Mouse (Mus musculus) heart, adult 11 months (tissue): ENCODE results near the gene Lrp1.
A peak's percentile ranks its signal among the peaks of the same experiment; 100 is the strongest.
"Not testable (repeated sequence)": the region's sequence is repeated elsewhere in the genome, so short reads cannot be mapped to it uniquely, and the experiment has no call there.

Experiments
- DNase-seq: peaks from one replicate; pipeline ENCODE4 v3.0.0; 2022

The Lrp1 gene

DNA sequence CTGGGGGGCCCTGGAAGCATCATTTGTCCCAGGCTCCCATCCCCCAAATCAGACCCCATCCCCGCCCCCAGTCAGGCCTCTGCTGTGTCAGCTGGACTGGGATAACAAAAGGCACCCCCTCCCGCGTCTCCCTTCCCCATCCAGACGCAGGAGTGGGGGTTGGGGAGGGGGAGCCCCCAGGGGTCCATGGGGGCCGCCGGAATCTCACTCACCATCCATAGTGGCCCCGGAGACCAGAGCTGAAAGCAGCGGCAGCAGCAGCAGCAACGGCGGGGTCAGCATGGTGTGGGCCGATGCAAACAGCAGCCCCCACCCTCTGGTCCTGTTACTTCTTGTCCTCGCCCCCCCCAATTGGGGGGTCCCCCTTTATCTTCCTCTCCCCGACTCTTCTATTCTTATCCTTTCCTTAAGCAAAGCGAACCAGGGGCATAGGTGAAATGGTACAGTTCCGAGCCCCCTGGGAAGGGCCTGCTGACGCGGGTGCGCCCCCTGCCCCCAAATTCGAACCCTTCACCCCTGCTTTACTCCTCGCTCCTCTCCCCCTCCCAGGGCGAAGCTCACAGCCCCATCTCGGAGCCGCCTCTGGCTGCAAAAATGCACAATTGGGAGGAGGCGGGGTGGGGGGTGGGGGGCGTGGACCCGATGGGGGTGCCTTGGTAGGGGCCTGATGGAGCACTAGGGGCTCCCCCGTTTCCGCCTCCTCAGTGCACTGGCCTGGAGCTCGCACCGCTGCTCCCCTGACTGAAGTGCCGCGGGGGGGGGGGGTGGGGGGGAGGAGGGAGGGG, at the start of gene Lrp1:
Lrp1 (minus strand) TSS at position 743 of the 785 bp plus-strand sequence.
- DNase-seq: peak; percentile 98

DNA sequence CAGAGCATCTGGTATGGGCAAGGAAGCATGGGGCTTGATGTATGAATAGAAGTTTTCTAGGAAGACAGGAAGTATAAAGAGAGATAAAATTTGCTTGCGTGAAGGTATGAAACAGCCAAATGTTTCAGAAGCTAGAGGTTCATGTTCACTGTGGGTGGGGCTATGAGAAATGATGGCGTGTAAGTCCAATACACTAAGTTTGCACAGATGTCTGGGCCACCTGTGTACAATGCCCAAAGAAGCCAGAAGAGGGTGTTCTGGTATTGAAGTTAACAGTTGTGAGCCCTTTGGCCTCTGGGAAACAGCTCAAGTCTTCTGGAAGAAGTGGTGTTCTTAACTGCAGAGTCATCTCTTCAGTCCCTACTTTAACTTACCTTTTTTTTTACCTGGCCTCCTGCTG, 49.2 kb upstream of the Lrp1 start:
- DNase-seq: peak; percentile 78

DNA sequence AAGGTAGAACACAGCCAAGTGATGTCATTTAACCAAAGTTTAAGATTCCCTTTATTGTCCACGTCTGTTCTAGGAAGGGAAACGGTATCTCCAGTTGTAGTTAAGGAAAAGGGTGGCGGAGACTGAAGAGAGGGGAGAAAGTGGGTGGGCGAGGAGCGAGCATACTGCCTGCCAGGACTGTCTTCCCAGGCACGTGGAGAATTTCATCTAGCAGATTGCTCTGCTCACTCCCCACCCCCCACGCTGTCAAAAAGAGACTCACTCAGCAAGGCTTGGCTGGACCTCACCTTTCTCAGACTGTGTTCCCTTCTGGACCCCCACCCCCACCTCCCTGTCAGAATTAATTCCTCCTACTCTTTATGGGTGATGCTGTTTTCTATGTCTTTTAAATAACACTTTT, 48.2 kb upstream of the Lrp1 start:
- DNase-seq: peak; percentile 94

DNA sequence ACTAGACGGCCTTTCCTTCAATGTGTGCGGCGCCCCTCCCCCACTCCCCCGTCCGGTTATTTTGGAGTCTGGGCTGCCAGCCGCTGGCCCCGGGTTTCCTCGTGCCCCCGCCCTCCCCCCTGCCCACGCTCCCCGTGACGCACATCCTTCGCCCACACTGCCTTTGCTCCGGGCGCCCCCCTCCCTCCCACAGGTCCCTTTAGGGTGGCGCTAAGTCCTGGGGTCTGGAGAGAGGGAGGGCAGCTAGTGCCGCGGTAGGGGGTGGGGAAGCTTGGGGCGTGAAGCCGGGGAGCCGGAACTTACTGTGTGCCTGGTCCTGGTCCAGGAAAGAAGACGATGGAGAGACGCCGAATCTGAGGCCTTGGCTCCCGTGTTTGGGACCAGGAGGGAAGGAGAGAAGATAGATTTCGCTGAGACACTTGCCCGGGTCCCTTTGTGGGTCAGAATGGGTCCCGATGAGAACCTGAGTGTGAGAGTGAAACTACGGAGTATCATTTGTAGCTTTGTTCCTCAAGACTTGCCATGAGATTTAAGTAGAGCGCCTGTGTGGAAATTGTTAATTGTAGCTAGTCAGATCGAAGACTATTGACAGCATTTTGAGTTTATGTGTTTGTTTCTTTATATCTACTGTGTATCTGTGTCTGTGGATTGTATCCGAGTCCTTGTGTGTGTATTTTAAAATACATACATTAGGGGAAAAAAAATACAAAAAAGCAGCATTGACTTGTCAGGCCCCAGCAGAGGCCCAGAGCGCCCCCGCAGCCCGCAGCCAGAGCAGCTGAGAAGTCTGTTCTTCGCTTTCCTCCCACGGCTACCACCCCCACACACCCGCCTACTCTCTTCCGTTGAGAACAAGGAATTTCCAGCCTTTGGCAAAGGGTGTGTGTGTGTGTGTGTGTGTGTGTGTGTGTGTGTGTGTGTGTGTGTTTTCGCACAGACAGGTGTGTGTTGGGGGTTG, 47.4 kb upstream of the Lrp1 start, which contains the start of gene Nab2:
Nab2 (minus strand) TSS at position 476 of the 958 bp plus-strand sequence.
- peak; percentile 99 for DNase-seq

DNA sequence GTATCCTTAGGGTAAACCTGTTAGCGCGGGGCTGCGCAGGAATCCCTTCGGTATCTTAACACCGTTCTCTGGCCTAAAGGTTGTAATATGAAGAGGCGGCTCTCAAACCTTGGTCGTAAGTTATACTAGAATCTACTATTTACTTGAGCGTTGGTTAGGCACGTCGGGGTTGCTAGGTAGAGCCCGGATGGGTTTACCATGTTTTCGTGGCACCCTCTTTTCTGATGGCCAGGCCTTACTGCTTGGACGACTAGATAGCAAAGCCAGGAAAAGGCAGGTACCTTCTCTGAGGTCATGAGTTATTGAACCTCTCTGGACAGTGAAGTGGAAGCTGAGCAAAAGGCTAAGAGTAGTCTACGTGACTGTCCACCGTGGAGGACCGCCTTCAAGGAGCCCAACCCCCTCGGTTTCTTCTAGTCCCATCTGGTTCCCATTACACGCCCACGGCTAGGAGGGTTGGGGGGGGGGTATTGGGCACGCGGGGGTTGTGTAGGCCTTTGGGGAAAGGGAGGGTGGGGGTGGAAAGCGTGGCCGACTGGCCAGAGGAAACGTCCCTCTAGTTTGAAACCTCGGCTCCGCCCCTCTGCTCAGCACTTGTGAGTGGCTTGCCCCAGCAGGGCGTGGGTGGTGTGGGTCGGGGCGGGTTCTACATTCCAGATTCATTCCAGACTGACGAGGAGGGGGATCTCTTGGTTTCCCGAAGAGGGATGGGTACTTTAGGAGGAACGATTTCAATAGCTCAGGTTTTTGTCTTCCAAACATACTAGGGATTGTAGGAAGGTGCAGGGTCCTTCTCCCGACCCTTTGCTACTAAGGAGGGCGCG, 46.5 kb upstream of the Lrp1 start:
- DNase-seq: peak; percentile 100

DNA sequence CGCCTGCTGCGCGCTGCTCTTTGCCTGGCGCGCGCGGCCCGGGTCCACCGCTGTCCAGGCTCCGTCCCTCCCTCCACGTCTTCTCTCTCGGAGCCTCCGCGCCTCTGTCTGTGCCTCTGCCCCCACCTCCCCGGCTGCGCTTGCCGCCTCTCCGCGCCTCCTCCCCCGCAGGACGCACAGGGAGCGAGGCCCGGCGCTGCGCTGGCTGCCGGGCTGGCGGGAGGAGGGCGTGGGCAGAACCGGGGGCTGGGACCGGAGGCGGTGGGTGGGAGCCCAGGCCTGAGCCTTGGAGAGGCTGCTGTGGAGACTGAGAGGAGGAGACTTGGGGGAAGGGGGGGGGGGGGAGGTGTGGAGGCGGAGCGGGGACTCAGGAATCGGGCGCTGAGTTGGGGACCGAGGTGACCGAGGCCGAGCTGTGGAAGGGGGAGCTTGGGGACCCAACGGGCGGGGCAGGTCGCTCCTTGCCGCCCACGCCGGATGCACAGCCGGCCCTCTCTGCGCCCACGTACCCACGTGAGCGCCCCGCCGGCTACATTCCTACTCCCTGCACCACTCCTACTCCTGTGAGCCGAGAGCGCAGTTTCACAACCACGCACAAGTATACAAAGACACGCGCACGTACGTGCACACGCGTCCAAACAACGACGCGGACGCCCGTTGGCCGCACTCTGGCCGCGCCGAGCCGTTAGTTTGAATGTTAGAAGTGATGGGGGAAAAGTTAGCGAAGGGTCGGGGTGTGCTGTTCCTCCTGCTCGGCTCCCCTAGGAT, 45.7 kb upstream of the Lrp1 start, which contains the start of gene Nemp1:
Nemp1 (plus strand) TSS at position 401 of the 768 bp plus-strand sequence.
- peak; percentile 100 for DNase-seq

DNA sequence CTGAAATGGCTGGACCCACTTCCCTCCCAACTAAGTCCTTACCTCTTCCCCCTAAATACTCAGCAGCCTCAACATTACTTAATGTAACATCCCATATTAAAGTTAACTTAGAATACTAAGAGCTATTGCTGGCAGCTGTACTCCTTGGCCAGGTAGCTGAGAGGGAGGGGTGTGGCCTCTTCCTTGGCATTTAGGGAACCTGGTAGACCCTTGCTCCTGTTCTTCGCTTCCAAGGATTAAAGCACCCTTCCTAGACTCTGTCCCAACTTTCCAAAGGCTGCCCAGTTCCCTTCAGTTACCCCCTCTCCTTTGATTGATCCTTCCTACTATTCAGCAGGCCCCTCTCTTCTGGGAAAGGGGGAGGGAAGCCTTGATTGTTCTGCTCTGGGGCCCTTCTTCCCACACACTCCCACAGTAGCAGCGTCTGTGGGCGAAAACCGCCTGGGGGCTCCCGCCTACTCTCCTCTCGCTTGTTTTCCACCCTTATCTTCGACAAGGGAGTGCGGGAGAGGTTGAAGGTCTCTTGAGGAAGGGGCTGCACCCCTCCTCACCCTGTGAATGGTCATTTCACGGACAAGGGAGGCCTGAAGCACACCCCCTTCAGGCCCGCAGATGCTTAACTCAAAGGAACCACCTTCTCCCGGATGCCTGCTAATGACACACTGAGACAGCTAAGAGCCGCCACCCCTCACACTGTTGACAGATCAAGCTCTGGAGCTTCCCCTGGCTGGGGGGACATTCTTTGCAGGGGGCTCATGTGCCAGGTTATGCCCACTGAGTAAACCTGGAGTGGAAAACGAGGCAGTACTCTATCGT, 44.6 kb upstream of the Lrp1 start:
- peak; percentile 96 for DNase-seq

DNA sequence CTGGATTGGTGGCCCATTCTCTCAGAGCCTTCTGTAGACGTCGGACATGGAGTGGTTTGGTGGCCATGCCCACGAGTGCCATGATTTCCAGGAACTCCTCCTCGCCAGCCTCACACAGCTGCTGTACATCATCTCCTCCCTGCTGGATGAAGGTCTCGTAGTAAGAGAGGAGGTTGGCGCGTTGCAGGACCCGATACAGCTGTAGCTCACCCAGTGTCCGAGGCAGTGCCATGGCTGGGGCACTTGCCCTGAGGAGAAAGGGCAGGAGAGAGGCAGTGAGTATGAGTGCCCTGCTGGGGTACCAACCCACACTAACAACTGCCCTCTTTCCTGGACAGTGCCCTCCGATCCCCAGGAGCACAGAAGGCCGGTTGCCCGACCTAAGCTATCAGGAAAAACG, 43.9 kb upstream of the Lrp1 start:
- DNase-seq: peak; percentile 94

DNA sequence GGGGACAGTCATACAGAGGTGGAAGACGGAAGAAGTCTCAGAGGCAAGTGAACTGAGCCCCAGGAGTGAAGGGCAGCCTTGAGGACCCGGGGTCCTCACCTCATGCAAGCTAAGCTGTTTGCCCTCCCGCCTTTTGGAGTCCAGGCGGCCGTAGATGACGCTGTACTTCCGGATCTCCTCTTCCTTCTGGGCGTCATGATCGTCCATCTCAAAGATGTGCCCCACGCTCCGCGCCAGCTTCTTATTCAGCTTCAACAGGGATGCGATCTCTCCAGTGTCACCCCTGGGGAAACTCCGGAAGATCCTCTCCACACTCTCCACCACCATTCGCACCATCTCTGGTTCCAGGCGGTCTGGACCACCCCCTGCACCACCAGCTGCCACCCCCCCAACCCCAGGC, 43.2 kb upstream of the Lrp1 start:
- DNase-seq: peak; percentile 94

DNA sequence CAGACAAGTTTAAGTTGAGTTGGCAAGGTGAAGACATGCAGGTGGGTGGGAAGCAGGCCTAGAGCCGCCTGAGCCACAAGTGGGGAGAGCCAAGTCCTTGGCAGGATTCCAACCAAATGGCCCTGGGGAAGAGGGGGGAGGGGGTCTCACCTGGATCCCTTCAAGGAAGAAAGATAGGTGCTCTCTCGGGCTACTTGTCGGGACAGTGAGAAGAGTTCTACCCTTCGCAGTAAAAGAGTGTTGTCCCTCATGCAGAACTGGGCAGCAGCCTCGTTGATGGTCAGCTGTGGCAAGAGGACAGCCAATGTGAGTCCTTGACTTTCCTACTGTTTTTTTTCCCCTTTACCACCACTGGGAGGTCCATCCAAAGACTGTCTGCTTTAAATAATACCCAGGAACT, 42.6 kb upstream of the Lrp1 start:
- DNase-seq: no peak

DNA sequence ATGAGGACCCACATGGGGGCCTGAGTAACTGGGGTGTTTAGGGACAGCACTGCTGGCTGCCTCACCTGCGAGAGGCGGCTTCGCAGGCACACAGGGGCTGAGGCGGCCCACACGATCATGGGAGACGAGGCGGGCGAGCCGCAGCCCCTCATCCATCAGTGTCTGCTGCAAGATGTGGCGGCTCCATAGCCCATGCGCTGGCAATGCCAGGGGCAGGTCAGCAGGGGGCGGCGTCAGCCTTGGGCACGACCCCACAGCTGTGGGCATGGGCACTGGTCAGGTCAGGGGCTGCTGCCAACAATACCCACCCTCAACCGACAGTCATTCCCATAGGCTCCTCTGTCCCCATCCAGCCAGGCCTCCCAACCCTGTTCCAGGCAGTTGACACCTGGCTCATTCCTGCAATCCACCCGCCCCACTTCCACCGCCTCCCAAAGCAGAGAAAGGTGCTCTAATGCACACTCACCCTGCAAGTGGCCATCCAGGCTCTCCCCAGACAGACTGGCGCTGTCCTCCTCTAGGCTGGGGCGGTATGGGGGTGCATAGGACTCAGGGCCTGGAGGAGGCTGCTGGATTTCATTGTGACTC, 41.8 kb upstream of the Lrp1 start:
- peak; percentile 97 for DNase-seq

DNA sequence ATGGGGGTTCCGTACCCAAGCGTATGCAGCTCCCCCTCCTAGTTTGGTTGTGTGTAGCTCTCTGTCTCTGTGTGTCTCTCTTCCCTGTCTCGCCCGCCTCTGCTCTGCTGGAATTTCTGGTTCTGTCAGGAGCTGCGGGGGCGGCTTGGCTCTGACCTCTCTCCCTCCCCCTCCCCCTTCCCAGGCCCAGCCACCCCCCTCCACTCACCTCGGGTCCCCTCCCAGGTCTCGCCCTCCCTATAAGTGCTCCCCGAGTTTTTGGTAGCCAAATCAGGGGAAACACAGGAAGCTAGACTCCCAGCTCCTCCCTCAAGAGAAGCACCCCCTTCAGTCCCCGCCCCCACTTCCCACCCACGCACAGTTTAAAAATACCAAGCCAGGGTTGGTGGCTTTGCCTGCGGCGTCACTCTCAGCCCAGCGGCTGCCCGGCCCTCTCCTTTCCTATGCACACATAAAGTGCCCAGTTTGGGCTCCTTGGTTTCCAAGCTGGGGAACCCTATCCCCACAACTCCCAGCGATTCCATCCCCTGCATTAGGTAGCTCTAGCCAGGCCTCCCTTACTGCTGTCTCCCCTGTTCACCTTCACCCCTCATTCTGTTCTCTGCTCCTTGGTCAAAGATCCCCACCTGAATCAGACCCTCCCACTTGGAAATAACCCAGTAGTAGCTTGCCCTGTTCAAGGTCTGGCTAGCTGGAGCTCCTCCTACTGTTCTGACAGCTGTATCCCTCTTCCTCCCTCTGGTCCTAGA, 41.1 kb upstream of the Lrp1 start:
- DNase-seq: peak; percentile 99

DNA sequence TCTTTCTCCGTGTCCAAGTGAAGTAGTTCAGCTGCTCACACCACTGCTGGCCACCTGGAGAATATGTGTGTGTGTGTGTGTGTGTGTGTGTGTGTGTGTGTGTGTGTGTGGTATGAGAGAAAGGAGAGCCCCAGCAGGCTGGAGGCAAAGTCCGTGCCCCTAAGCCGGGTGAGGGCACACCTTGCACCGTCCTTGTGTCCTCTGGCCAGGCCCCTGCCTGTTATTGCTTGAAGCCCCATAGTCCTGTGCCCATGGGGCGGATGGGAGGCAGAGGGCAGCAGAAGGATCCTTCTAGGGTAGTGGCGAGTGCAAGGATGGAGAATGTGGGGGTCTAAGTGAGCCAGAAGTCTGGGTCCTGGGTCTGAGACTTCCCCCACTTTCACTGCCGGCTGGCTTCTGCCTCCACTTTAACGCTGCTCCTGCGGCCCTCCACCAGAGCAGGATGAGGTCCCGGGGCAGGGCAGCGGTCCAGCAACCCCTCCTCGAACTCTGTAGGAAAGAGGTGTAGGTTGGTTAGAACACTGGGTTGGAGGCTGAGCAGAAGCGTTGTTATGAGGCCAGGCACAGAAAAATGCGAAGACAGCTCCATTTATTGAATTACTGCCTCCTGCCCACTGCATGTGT, 40.5 kb upstream of the Lrp1 start:
- peak; percentile 96 for DNase-seq

DNA sequence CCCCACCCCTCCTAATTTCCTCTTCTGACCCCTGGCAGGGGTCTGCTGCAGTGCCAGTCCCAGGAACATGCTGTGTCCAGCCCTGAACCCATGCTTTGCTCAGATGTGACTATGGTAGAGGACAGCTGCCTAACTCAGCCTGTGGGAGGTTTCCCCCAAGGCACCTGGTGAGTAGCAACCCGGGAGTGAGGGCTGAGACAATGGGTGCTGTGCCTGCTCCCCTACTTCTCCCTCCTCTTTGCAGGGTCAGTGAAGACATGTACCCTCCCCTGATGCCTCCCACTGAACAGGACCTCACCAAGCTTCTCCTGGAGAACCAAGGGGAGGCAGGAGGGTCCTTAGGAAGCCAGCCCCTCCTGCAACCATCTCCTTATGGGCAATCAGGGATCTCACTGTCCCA, 38.6 kb upstream of the Lrp1 start:
- DNase-seq: peak; percentile 88

DNA sequence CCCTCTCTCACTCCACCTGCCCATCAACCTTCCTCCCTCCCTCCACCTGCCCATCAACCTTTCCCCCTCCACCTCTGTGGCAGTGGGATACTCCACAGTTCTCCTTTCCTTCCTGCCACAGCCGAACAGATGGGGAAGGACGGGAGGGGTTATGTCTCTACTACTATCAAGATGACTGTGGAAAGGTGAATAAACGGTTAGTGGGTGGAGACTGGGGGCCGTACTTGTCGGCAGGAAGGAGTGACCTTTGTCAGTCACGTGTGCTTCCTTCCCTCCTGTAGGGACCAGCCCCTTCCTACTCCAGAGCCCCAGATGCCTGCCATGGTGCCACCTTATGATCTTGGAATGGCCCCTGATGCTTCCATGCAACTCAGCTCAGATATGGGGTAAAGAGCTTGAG, 37.1 kb upstream of the Lrp1 start:
- peak; percentile 92 for DNase-seq

DNA sequence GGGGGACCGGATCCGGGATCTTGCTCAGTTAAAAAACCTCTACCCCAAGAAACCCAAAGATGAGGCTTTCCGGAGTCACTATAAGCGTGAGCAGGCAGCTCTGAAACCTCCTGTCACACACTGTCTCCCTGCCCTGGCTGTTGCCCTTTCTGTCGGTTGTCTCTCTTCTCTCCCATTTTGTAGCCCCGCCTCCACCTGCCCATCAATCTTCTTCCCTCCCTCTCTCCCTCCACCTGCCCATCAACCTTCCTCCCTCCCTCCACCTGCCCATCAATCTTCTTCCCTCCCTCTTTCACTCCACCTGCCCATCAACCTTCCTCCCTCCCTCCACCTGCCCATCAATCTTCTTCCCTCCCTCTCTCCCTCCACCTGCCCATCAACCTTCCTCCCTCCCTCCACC, 36.7 kb upstream of the Lrp1 start:
- DNase-seq: not testable (repeated sequence)

DNA sequence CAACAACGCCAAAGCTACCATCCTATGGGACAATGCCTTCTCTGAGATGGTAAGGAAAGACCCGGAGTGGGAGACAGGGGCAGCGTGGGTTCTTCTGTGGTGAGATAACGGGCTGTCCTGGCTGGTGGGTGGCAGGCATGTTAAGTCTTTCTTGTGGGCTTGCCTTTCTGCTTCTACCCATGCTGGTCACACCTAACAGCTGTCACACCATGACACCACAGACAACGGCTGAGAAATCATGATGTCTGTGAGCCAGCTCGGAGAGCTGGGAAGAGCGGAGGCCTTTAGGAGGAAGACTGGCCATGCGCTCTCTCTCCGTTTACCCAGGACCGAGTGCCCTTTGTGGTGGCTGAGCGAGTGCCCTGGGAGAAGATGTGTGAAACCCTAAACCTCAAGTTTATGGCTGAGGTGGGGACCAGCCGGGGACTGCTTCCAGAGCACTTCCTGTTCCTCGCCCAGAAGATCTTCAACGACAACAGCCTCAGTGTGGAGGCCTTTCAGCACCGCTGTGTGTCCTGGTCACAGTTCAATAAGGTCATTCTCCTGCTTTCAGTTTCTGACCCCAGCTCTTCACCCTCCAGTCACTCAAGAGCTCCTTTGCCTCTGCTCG, 34.1 kb upstream of the Lrp1 start:
- peak; percentile 83 for DNase-seq

DNA sequence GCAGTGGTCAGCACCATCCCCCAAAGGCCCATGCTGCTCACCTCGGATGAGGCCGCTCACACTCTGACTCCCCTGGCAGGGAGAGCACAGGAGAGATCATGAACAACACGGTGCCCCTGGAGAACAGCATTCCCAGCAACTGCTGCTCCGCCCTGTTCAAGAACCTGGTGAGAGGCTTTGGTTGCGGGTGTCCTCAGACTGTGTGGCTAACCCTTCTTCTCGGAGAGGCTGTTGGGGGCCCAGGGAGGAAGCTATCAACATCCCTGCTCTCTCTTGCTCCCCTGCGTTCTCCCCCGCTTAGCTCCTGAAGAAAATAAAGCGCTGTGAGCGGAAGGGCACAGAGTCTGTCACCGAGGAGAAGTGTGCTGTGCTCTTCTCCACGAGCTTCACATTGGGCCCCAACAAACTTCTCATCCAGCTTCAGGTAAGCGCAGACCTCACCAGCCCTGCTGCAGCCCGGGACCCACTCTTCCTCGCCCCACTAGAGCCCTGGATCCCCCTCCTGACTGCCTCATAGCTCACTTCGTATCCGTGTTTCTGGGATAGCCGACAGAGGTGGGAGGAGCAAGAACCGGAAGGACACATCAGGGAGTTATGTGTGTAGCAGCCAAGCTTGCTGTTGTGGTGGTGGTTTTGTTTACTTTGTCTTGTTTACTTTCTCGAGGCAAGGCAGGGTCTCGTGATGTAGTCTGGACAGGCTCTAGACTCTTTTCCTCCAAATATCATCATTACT, 32.1 kb upstream of the Lrp1 start:
- peak; percentile 87 for DNase-seq
